Mouse (Mus musculus): ENCODE data around the gene Cdrt4. TPM values are rescaled to one million over a fixed set of nuclear protein-coding genes. Genes with fewer than 3 reads are reported as not detected.

Cdrt4 gene
- polyA plus RNA-seq, 1 experiment = not detected

DNA sequence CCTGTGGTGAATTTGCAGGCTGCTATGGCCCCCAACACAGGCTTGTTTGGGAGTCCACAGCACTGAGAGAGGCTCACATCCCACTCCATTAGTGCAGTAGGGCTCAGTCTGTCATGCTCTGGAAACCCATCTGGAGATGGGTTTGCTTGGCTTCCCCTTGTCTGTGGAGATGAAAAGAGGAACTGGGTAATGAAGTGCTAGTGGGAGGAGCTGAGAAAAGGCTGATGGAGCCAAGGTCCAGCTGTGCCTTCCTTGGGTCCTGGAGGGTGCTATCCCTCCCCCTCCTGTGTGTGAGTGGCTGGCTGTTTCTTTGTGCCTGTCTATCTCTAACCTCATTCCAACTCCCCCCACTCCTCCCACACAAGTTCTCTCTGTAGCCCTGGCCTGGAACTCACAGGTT lies 69.6 kb downstream of the Cdrt4 start:
- DNase-seq (ENCODE audit: low read depth in 1 of 2, low spot score in 2 of 2) = no peak
- TF ChIP-seq POLR2A (IDR thresholded peaks at IDR 0.05; ENCODE audit: low read depth, low read length) (no peak), CTCF (IDR thresholded peaks at IDR 0.05; ENCODE audit: extremely low read depth, insufficient read depth, insufficient read length, insufficient replicate concordance) (no peak)
- Histone ChIP-seq H3K36me3 (ENCODE audit: control insufficient read depth, insufficient read depth, low read length) (no peaks in the 10 kb centered on the region), H3K27ac (ENCODE audit: insufficient read depth, low read length) (no peak overlapping the region), H3K27me3 (ENCODE audit: control insufficient read depth, insufficient read depth, low read length) (no peaks in the 10 kb centered on the region), H3K4me1 (ENCODE audit: control insufficient read depth, insufficient read depth, insufficient read length) (no peaks in the 10 kb centered on the region), H3K4me3 (ENCODE audit: extremely low read depth, insufficient read depth, insufficient read length) (no peak overlapping the region)

GRCm38 (mm10) chr11:63021141-63021806 lies 70.3 kb downstream of the Cdrt4 start:
- no peak for TF ChIP-seq POLR2A (IDR thresholded peaks at IDR 0.05; ENCODE audit: low read depth, low read length)
- no peak for TF ChIP-seq CTCF (IDR thresholded peaks at IDR 0.05; ENCODE audit: extremely low read depth, insufficient read depth, insufficient read length, insufficient replicate concordance)
- 80% methylated on average over 5 of the region's 5 CpGs for WGBS
- H3K27ac ChIP-seq (ENCODE audit: insufficient read depth, low read length) = no peak overlapping the region
- no peak overlapping the region for H3K4me3 ChIP-seq (ENCODE audit: extremely low read depth, insufficient read depth, insufficient read length)
- H3K27me3 ChIP-seq (ENCODE audit: control insufficient read depth, insufficient read depth, low read length) = no peaks in the 10 kb centered on the region
- H3K36me3 ChIP-seq (ENCODE audit: control insufficient read depth, insufficient read depth, low read length) = no peaks in the 10 kb centered on the region
- DNase-seq (ENCODE audit: low read depth in 1 of 2, low spot score in 2 of 2) = no peak
- H3K4me1 ChIP-seq (ENCODE audit: control insufficient read depth, insufficient read depth, insufficient read length) = no peaks in the 10 kb centered on the region

GRCm38 (mm10) chr11:63023461-63023860 lies 72.5 kb downstream of the Cdrt4 start:
- no peak overlapping the region for H3K27ac ChIP-seq (ENCODE audit: insufficient read depth, low read length)
- no peaks in the 10 kb centered on the region for H3K36me3 ChIP-seq (ENCODE audit: control insufficient read depth, insufficient read depth, low read length)
- WGBS = 75% methylated on average over 5 of the region's 5 CpGs
- DNase-seq (ENCODE audit: low read depth in 1 of 2, low spot score in 2 of 2) = no peak
- TF ChIP-seq POLR2A (IDR thresholded peaks at IDR 0.05; ENCODE audit: low read depth, low read length) (no peak), CTCF (IDR thresholded peaks at IDR 0.05; ENCODE audit: extremely low read depth, insufficient read depth, insufficient read length, insufficient replicate concordance) (no peak)
- H3K4me1 ChIP-seq (ENCODE audit: control insufficient read depth, insufficient read depth, insufficient read length) = no peaks in the 10 kb centered on the region
- H3K4me3 ChIP-seq (ENCODE audit: extremely low read depth, insufficient read depth, insufficient read length) = no peak overlapping the region
- no peaks in the 10 kb centered on the region for H3K27me3 ChIP-seq (ENCODE audit: control insufficient read depth, insufficient read depth, low read length)

DNA sequence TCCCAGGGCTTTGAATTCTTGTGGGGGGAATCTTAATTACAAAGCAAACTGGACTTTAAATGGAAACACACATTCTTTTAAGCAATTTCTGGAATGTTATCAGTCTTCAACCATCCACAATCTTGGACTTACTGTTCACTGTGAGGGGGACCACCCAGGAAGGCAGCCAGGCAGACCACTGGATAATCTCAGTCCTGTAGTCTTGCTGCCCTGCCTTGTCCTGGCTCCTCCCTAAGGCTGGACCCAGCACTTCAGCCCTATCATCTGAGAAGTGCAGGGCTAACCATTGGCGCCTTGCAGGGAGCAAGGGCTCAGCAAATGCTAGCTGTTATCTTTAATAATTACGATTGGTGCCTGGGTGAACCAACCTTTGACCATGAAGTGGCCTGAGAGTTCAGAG lies 73.1 kb downstream of the Cdrt4 start:
- Histone ChIP-seq H3K4me3 (ENCODE audit: extremely low read depth, insufficient read depth, insufficient read length) (no peak overlapping the region), H3K36me3 (ENCODE audit: control insufficient read depth, insufficient read depth, low read length) (no peaks in the 10 kb centered on the region), H3K4me1 (ENCODE audit: control insufficient read depth, insufficient read depth, insufficient read length) (no peaks in the 10 kb centered on the region), H3K27ac (ENCODE audit: insufficient read depth, low read length) (no peak overlapping the region), H3K27me3 (ENCODE audit: control insufficient read depth, insufficient read depth, low read length) (no peaks in the 10 kb centered on the region)
- no peak for TF ChIP-seq CTCF (IDR thresholded peaks at IDR 0.05; ENCODE audit: extremely low read depth, insufficient read depth, insufficient read length, insufficient replicate concordance)
- TF ChIP-seq POLR2A (IDR thresholded peaks at IDR 0.05; ENCODE audit: low read depth, low read length) = no peak
- 78% methylated on average over 2 of the region's 2 CpGs for WGBS
- no peak for DNase-seq (ENCODE audit: low read depth in 1 of 2, low spot score in 2 of 2)

GRCm38 (mm10) chr11:63025476-63025875 lies 74.5 kb downstream of the Cdrt4 start:
- TF ChIP-seq CTCF (IDR thresholded peaks at IDR 0.05; ENCODE audit: extremely low read depth, insufficient read depth, insufficient read length, insufficient replicate concordance) = no peak
- TF ChIP-seq POLR2A (IDR thresholded peaks at IDR 0.05; ENCODE audit: low read depth, low read length) = no peak
- DNase-seq (ENCODE audit: low read depth in 1 of 2, low spot score in 2 of 2) = no peak
- 87% methylated on average over 6 of the region's 6 CpGs for WGBS

DNA sequence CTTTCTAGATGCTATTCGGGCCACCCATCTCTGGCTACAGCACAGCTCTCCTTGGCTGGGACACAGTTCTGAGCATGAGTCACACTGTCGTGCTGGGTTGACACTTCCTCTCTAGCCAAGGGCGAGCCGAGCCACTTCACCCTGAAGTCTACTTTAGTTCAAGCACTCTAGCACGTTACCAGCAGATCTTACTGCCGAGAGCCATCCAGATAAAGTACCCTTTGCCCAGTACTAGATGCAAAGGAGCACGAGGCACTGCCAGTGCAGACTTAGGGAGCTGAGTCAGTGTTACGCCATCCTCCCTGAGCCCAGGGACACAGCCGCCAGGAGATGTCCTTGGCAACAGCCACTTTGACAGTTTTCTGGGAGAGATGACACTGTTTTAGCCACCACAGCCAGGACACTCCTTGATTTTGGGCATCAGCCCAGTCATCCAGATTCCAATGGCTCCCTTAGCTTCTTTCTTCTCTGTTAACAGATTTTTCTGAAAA lies 75.7 kb downstream of the Cdrt4 start:
- no peak overlapping the region for H3K4me3 ChIP-seq (ENCODE audit: extremely low read depth, insufficient read depth, insufficient read length)
- DNase-seq (ENCODE audit: low read depth in 1 of 2, low spot score in 2 of 2) = no peak
- 36% methylated on average over 9 of the region's 9 CpGs for WGBS

More at GRCm38 (mm10) chr11:63025476-63025875, 74.5 kb downstream of the Cdrt4 start:
- Histone ChIP-seq H3K4me1 (ENCODE audit: control insufficient read depth, insufficient read depth, insufficient read length) (no peaks in the 10 kb centered on the region), H3K4me3 (ENCODE audit: extremely low read depth, insufficient read depth, insufficient read length) (no peak overlapping the region), H3K27me3 (ENCODE audit: control insufficient read depth, insufficient read depth, low read length) (no peaks in the 10 kb centered on the region), H3K27ac (ENCODE audit: insufficient read depth, low read length) (no peak overlapping the region), H3K36me3 (ENCODE audit: control insufficient read depth, insufficient read depth, low read length) (no peaks in the 10 kb centered on the region)

DNA sequence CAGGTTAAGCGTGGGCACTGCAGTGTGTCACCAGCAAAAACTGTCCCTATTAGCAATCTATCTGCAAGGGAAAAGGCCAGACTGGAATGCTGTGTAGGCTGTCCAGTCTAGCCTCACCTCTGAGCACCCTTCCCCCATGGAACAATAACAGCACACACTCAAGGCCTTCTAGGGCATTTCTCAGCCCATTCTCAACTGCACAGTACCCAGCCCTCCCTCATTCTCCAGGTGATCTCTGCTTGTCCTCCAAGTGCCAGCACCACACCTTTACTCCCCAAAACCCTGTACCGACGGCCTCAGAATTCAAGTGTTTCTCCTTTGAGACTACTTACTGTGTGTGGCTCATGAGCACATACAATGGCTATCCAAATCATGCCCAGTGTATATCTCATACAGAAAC lies 77.1 kb downstream of the Cdrt4 start:
- TF ChIP-seq CTCF (IDR thresholded peaks at IDR 0.05; ENCODE audit: extremely low read depth, insufficient read depth, insufficient read length, insufficient replicate concordance) (no peak), POLR2A (IDR thresholded peaks at IDR 0.05; ENCODE audit: low read depth, low read length) (no peak)
- H3K4me1 ChIP-seq (ENCODE audit: control insufficient read depth, insufficient read depth, insufficient read length) = no peaks in the 10 kb centered on the region
- no peak for DNase-seq (ENCODE audit: low read depth in 1 of 2, low spot score in 2 of 2)
- WGBS = 87% methylated on average over 3 of the region's 3 CpGs
- no peaks in the 10 kb centered on the region for H3K27me3 ChIP-seq (ENCODE audit: control insufficient read depth, insufficient read depth, low read length)
- H3K4me3 ChIP-seq (ENCODE audit: extremely low read depth, insufficient read depth, insufficient read length) = no peak overlapping the region
- H3K36me3 ChIP-seq (ENCODE audit: control insufficient read depth, insufficient read depth, low read length) = no peaks in the 10 kb centered on the region
- H3K27ac ChIP-seq (ENCODE audit: insufficient read depth, low read length) = no peak overlapping the region

More for the DNA sequence above, 75.7 kb downstream of the Cdrt4 start:
- Histone ChIP-seq H3K27me3 (ENCODE audit: control insufficient read depth, insufficient read depth, low read length) (no peaks in the 10 kb centered on the region), H3K4me1 (ENCODE audit: control insufficient read depth, insufficient read depth, insufficient read length) (no peaks in the 10 kb centered on the region), H3K27ac (ENCODE audit: insufficient read depth, low read length) (no peak overlapping the region), H3K36me3 (ENCODE audit: control insufficient read depth, insufficient read depth, low read length) (no peaks in the 10 kb centered on the region)
- TF ChIP-seq CTCF (IDR thresholded peaks at IDR 0.05; ENCODE audit: extremely low read depth, insufficient read depth, insufficient read length, insufficient replicate concordance) (no peak), POLR2A (IDR thresholded peaks at IDR 0.05; ENCODE audit: low read depth, low read length) (no peak)
